Mouse (Mus musculus) MEL (cell line): ENCODE measurements around the gene Rab5b. TPM values are rescaled to one million over a fixed set of nuclear protein-coding genes. Genes with fewer than 3 reads are reported as not detected.

Experiments used
- DNase-seq: peaks from one replicate; pipeline ENCODE4 v3.0.0; 2011; ENCODE audit warnings: low read depth, low spot score
- H3K27ac ChIP-seq: 2 replicates; pipeline ENCODE4 v1.5.1; 2012; ENCODE audit warnings: low read depth, mild to moderate bottlenecking, control low read depth, low read length, moderate library complexity; ENCODE audit not compliant: control insufficient read depth
- H3K27me3 ChIP-seq, 2 experiments: fragments of 150-350 bp in 1 of 2; sonication (generic) in 1 of 2; 2 replicates each; pipeline ENCODE4 v1.6.1; 2012; ENCODE audit warnings: low read length in 2 of 2, mild to moderate bottlenecking in 2 of 2, improper control_type of control experiment in 1 of 2, moderate library complexity in 1 of 2; ENCODE audit not compliant: insufficient read depth in 2 of 2, control insufficient read depth in 1 of 2
- H3K36me3 ChIP-seq, 2 experiments: 2 replicates each; pipeline ENCODE4 v1.6.1; 2012 to 2014; ENCODE audit warnings: low read length in 2 of 2, improper control_type of control experiment in 1 of 2, inconsistent platforms in 1 of 2, mild to moderate bottlenecking in 1 of 2; ENCODE audit not compliant: insufficient read depth in 2 of 2, control insufficient read depth in 1 of 2
- H3K4me1 ChIP-seq, 2 experiments: fragments of 150-350 bp in 1 of 2; sonication (generic) in 1 of 2; 2 replicates each; pipeline ENCODE4 v1.6.1; 2012; ENCODE audit warnings: low read length in 2 of 2, improper control_type of control experiment in 1 of 2, mild to moderate bottlenecking in 1 of 2; ENCODE audit not compliant: insufficient read depth in 2 of 2, control insufficient read depth in 1 of 2
- H3K4me3 ChIP-seq, 2 experiments: fragments of 150-350 bp in 1 of 2; sonication (generic) in 1 of 2; 2 replicates each; pipeline ENCODE4 v1.5.1; 2012; ENCODE audit warnings: low read depth in 2 of 2, low read length in 2 of 2, mild to moderate bottlenecking in 2 of 2, moderate library complexity in 2 of 2, control low read depth in 1 of 2, improper control_type of control experiment in 1 of 2; ENCODE audit not compliant: control insufficient read depth in 1 of 2, insufficient read depth in 1 of 2
- H3K79me2 ChIP-seq: 2 replicates; pipeline ENCODE4 v1.6.1; 2012; ENCODE audit warnings: mild to moderate bottlenecking, low read length, moderate library complexity; ENCODE audit not compliant: control insufficient read depth, poor library complexity, insufficient read depth
- H3K9ac ChIP-seq: 2 replicates; pipeline ENCODE4 v1.6.1; 2012; ENCODE audit warnings: low read depth, mild to moderate bottlenecking, control low read depth, low read length, moderate library complexity; ENCODE audit not compliant: control insufficient read depth, poor library complexity, severe bottlenecking
- H3K9me3 ChIP-seq: fragments of 150-350 bp; sonication (generic); replicated peaks from 2 replicates; pipeline ENCODE4 v1.6.1; 2012; ENCODE audit warnings: mild to moderate bottlenecking, low read length, improper control_type of control experiment, moderate library complexity; ENCODE audit not compliant: insufficient read depth
- BHLHE40 ChIP-seq: IDR thresholded peaks from 2 replicates; pipeline ENCODE4 v1.6.1; 2012; ENCODE audit warnings: low read depth, mild to moderate bottlenecking, inconsistent platforms, low read length, improper control_type of control experiment, borderline replicate concordance
- EP300 ChIP-seq, 2 experiments: IDR thresholded peaks; 2 replicates each; pipeline ENCODE4 v1.6.1; 2011; ENCODE audit warnings: improper control_type of control experiment in 2 of 2, low read length in 2 of 2, low read depth in 1 of 2, mild to moderate bottlenecking in 1 of 2
- ETS1 ChIP-seq: IDR thresholded peaks from 2 replicates; pipeline ENCODE4 v1.6.1; 2012; ENCODE audit warnings: low read depth, mild to moderate bottlenecking, inconsistent platforms, low read length, improper control_type of control experiment, moderate library complexity
- GATA1 ChIP-seq: IDR thresholded peaks from 2 replicates; pipeline ENCODE4 v1.6.1; 2011; ENCODE audit warnings: low read depth, low read length, improper control_type of control experiment
- MAFK ChIP-seq: IDR thresholded peaks from 2 replicates; pipeline ENCODE4 v1.6.1; 2011; ENCODE audit warnings: low read depth, mild to moderate bottlenecking, low read length, improper control_type of control experiment, borderline replicate concordance
- MAZ ChIP-seq: IDR thresholded peaks from 2 replicates; pipeline ENCODE4 v1.6.1; 2012; ENCODE audit warnings: low read depth, mild to moderate bottlenecking, inconsistent platforms, low read length, improper control_type of control experiment
- MEF2A ChIP-seq: IDR thresholded peaks from 2 replicates; pipeline ENCODE4 v1.6.1; 2014; ENCODE audit warnings: low read depth, mild to moderate bottlenecking, inconsistent platforms, low read length, improper control_type of control experiment; ENCODE audit not compliant: poor library complexity, insufficient replicate concordance, severe bottlenecking; ENCODE audit errors: extremely low read depth
- MXI1 ChIP-seq: IDR thresholded peaks from 2 replicates; pipeline ENCODE4 v1.6.1; 2011; ENCODE audit warnings: mild to moderate bottlenecking, low read depth, low read length, improper control_type of control experiment
- NRF1 ChIP-seq: IDR thresholded peaks from 2 replicates; pipeline ENCODE4 v1.6.1; 2014; ENCODE audit warnings: low read depth, mild to moderate bottlenecking, inconsistent platforms, low read length, improper control_type of control experiment, moderate library complexity; ENCODE audit not compliant: poor library complexity, insufficient read depth, severe bottlenecking
- POLR2AphosphoS2 ChIP-seq: IDR thresholded peaks from 2 replicates; pipeline ENCODE4 v1.6.1; 2011; ENCODE audit warnings: low read length, improper control_type of control experiment
- POLR2AphosphoS5 ChIP-seq: IDR thresholded peaks from 2 replicates; pipeline ENCODE4 v1.6.1; 2012; ENCODE audit warnings: low read depth, borderline replicate concordance, mild to moderate bottlenecking, inconsistent platforms, low read length, moderate library complexity, mixed read lengths
- RAD21 ChIP-seq: IDR thresholded peaks from 2 replicates; pipeline ENCODE4 v1.6.1; 2011; ENCODE audit warnings: mild to moderate bottlenecking, low read depth, low read length, improper control_type of control experiment
- RCOR1 ChIP-seq: IDR thresholded peaks from 2 replicates; pipeline ENCODE4 v1.6.1; 2012; ENCODE audit warnings: low read depth, mild to moderate bottlenecking, inconsistent platforms, low read length, improper control_type of control experiment
- SIN3A ChIP-seq: IDR thresholded peaks from 2 replicates; pipeline ENCODE4 v1.6.1; 2012; ENCODE audit warnings: low read length, improper control_type of control experiment, inconsistent platforms
- SMC3 ChIP-seq: IDR thresholded peaks from 2 replicates; pipeline ENCODE4 v1.6.1; 2011; ENCODE audit warnings: low read depth, low read length, improper control_type of control experiment
- TAL1 ChIP-seq: IDR thresholded peaks from 2 replicates; pipeline ENCODE4 v1.6.1; 2012; ENCODE audit warnings: mild to moderate bottlenecking, inconsistent platforms, low read length, moderate library complexity, mixed read lengths
- TCF12 ChIP-seq: IDR thresholded peaks from 2 replicates; pipeline ENCODE4 v1.6.1; 2014; ENCODE audit warnings: low read depth, mild to moderate bottlenecking, inconsistent platforms, low read length, improper control_type of control experiment, moderate library complexity
- UBTF ChIP-seq: IDR thresholded peaks from 2 replicates; pipeline ENCODE4 v1.6.1; 2012; ENCODE audit warnings: low read depth, mild to moderate bottlenecking, inconsistent platforms, low read length, improper control_type of control experiment, moderate library complexity, borderline replicate concordance; ENCODE audit not compliant: insufficient read depth
- USF1 ChIP-seq: IDR thresholded peaks from 2 replicates; pipeline ENCODE4 v1.6.1; 2014; ENCODE audit warnings: low read depth, mild to moderate bottlenecking, inconsistent platforms, low read length, improper control_type of control experiment, moderate library complexity
- ZNF384 ChIP-seq: IDR thresholded peaks from 2 replicates; pipeline ENCODE4 v1.6.1; 2012; ENCODE audit warnings: low read depth, mild to moderate bottlenecking, inconsistent platforms, low read length, improper control_type of control experiment
- polyA plus RNA-seq, 2 experiments: library from polyadenylated mRNA; stranded (reverse) in 1 of 2; unstranded in 1 of 2; fragments of >175 nt in 1 of 2; fragments of >200 nt in 1 of 2; gene quantifications; 2 replicates each; pipeline versions ENCODE4 v1.2.1 to v1.2.4; 2012; ENCODE audit warnings: low replicate concordance in 2 of 2, low read depth in 1 of 2; ENCODE audit not compliant: insufficient read length in 2 of 2, insufficient read depth in 1 of 2, missing spikeins in 1 of 2
- total RNA-seq: library from RNA; depleted of rRNA; stranded (reverse); fragments of 300-350 nt; gene quantifications from 2 replicates; pipeline ENCODE4 v1.2.3, GENCODE M21; 2012

Rab5b gene
- total and polyA plus RNA-seq, 3 experiments = 18.7 to 45.7 (median 23.3) TPM

GRCm38 (mm10) chr10:128629746-128630145 lies 66.3 kb downstream of the Rab5b start:
- peaks cover 0 to 11% of the 10 kb centered on the region in 2 experiments; a peak in 2 of 4 replicates for H3K4me1 ChIP-seq
- H3K9ac ChIP-seq = no peak overlapping the region
- H3K36me3 ChIP-seq = peaks cover 3 to 12% of the 10 kb centered on the region in 2 experiments
- no peak overlapping the region for H3K27ac ChIP-seq
- peaks cover 5 to 7% of the 10 kb centered on the region in 2 experiments for H3K27me3 ChIP-seq
- H3K4me3 ChIP-seq = no peak overlapping the region
- TF ChIP-seq UBTF = no peak
- TF ChIP-seq POLR2AphosphoS5 = no peak
- peaks cover 14% of the 10 kb centered on the region for H3K79me2 ChIP-seq
- no peak for DNase-seq
- H3K9me3 ChIP-seq = no peaks in the 10 kb centered on the region

- Histone ChIP-seq H3K4me1 (peaks cover 0 to 20% of the 10 kb centered on the region in 2 experiments; a peak in 2 of 4 replicates), H3K27me3 (peaks cover 5 to 7% of the 10 kb centered on the region in 2 experiments), H3K79me2 (peaks cover 14% of the 10 kb centered on the region), H3K36me3 (peaks cover 7 to 20% of the 10 kb centered on the region in 2 experiments), H3K4me3 (peak overlapping the region in 1 of 2 experiments; percentile 14; a peak in 1 of 4 replicates), H3K27ac (no peak overlapping the region), H3K9ac (no peak overlapping the region; the same call in 1 of the 2 replicates), H3K9me3 (no peaks in the 10 kb centered on the region)
- TF ChIP-seq POLR2AphosphoS5 = no peak
- TF ChIP-seq ZNF384 = peak; percentile 68
- TF ChIP-seq RAD21 = no peak
- peak; percentile 83; the same call in 1 of the 2 replicates for TF ChIP-seq BHLHE40
- no peak for TF ChIP-seq MAFK
- peak; percentile 24 to 72; a peak in 3 of 4 replicates for TF ChIP-seq EP300 (IDR thresholded peaks at IDR 0.05; ENCODE audit: low read depth in 1 of 2, low read length in 2 of 2)
- peak; percentile 79 for TF ChIP-seq GATA1
- no peak for TF ChIP-seq MEF2A
- no peak; the same call in 1 of the 2 replicates for TF ChIP-seq MXI1
- TF ChIP-seq UBTF = no peak
- TF ChIP-seq SIN3A = no peak
- TF ChIP-seq TCF12 = peak; percentile 83
- 0 out of 2 replicates have a peak, but pooled peaks have one; percentile 33 for TF ChIP-seq ETS1
- peak; percentile 86 for TF ChIP-seq TAL1
- TF ChIP-seq USF1 = peak; percentile 90
- no peak for TF ChIP-seq NRF1
- TF ChIP-seq RCOR1 = peak; percentile 97
- TF ChIP-seq SMC3 = no peak
- 0 out of 2 replicates have a peak, but pooled peaks have one; percentile 1 for TF ChIP-seq MAZ
- TF ChIP-seq POLR2AphosphoS2 = no peak
- DNase-seq = peak; percentile 61
Measured at GRCm38 (mm10) chr10:128627398-128628317, 68.4 kb downstream of the Rab5b start.
